ENCODE assay signal across 20 mouse cellular contexts in the genomic region with DNA sequence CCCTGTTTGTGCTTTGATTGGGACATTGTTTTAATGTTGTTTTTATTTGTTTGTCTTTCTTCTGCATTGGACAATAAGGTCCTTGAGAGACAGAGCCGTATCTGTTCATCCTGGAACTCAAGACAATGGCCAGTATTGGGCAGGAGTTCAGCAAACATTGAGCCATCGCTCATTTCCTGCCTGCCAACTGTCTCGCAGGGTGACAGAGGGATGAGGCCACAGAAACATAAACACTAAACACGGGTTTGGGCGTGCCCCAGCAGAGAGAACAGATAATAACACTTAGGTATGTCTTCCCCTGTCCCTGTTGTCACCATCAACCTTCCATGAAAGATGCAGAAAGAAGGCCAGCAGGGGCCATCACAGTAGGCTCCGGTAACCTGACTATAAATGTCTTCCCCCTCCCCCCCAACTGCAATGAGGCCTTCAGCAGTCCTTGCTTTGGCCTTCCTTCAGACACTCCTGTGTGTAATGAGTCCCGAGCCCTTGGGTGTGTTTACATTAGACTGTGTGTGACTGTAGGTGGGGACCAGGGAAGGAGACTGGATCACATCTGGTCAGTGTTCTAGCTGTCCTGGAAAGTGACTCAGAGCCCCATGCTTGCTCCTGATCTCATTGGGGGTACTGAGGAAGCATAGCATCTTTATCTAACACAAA. TPM values are rescaled to one million over a fixed set of nuclear protein-coding genes. Genes with fewer than 3 reads are reported as not detected.
DNase-seq lines count a peak whose midpoint lies in the region; ATAC-seq and TF ChIP-seq lines count a peak whose summit lies in the region.
"Had no signal": no experiment of that assay in that cellular context is flagged by ENCODE, and none has a peak within 500 bp of the region (broad histone marks: within the 10 kb centered on the region; RNA-seq: fewer than 3 reads in every experiment).

No protein-coding gene starts in this region.

- H3K4me1 ChIP-seq in midbrain, embryonic 11.5 days (ENCODE audit: control insufficient read depth, insufficient read depth, low read length), result no peaks in the 10 kb centered on the region
- peaks cover 5% of the 10 kb centered on the region; the same call in 1 of the 2 replicates for H3K4me1 ChIP-seq in midbrain, embryonic 10.5 days
- peaks cover 14% of the 10 kb centered on the region for H3K4me1 ChIP-seq in heart, embryonic 12.5 days (replicated peaks)

- H3K9ac ChIP-seq in midbrain, embryonic 11.5 days (ENCODE audit: low read length), result no peak overlapping the region
- H3K9ac ChIP-seq in heart, embryonic 12.5 days, result no peak overlapping the region
- H3K9ac ChIP-seq: embryonic facial prominence, embryonic 12.5 days; forebrain, postnatal 0 days; heart, embryonic 13.5 days; hindbrain, embryonic 14.5 days; kidney, embryonic 15.5 days; lung, embryonic 14.5 days had no signal

- TF ChIP-seq CTCF in gastrocnemius, adult 2 months (IDR thresholded peaks at IDR 0.05), result no peak

- no peak for ATAC-seq in midbrain, embryonic 11.5 days (ENCODE audit: low FRiP score)
- ATAC-seq in erythroblast, adult 5-6 weeks (replicated peaks; ENCODE audit: low FRiP score, poor library complexity, severe bottlenecking), result no peak
- ATAC-seq in heart, embryonic 12.5 days (ENCODE audit: insufficient number of reproducible peaks, low FRiP score), result no peak
- ATAC-seq: forebrain, postnatal 0 days; intestine, postnatal 0 days had no signal

- H3K9me3 ChIP-seq in midbrain, embryonic 11.5 days (ENCODE audit: control insufficient read depth, low read length), result no peaks in the 10 kb centered on the region
- no peaks in the 10 kb centered on the region for H3K9me3 ChIP-seq in midbrain, embryonic 10.5 days (replicated peaks)
- no peaks in the 10 kb centered on the region for H3K9me3 ChIP-seq in heart, embryonic 12.5 days (replicated peaks)
- H3K9me3 ChIP-seq: embryonic facial prominence, embryonic 12.5 days; heart, embryonic 13.5 days; kidney, embryonic 15.5 days had no signal

- H3K27ac ChIP-seq in gastrocnemius, adult 2 months, result peak overlapping the region; percentile 5; the same call in 1 of the 2 replicates
- no peak overlapping the region for H3K27ac ChIP-seq in midbrain, embryonic 11.5 days (ENCODE audit: low read depth, low read length)
- H3K27ac ChIP-seq in midbrain, embryonic 10.5 days (replicated peaks), result no peak overlapping the region
- H3K27ac ChIP-seq in heart, embryonic 12.5 days (ENCODE audit: poor library complexity, severe bottlenecking), result no peak overlapping the region
- H3K27ac ChIP-seq: embryonic facial prominence, embryonic 12.5 days; heart, embryonic 13.5 days; hindbrain, embryonic 14.5 days; kidney, embryonic 15.5 days had no signal

- no peak overlapping the region for H3K4me2 ChIP-seq in midbrain, embryonic 11.5 days
- no peak overlapping the region for H3K4me2 ChIP-seq in heart, embryonic 12.5 days
- H3K4me2 ChIP-seq: embryonic facial prominence, embryonic 12.5 days; heart, embryonic 13.5 days; hindbrain, embryonic 14.5 days; kidney, embryonic 15.5 days; liver, embryonic 11.5 days; lung, embryonic 14.5 days had no signal

- no peaks in the 10 kb centered on the region for H3K36me3 ChIP-seq in midbrain, embryonic 11.5 days (ENCODE audit: control insufficient read depth, insufficient read depth, low read length)
- no peaks in the 10 kb centered on the region for H3K36me3 ChIP-seq in midbrain, embryonic 10.5 days
- no peaks in the 10 kb centered on the region for H3K36me3 ChIP-seq in heart, embryonic 12.5 days
- H3K36me3 ChIP-seq: embryonic facial prominence, embryonic 12.5 days; heart, embryonic 13.5 days; kidney, embryonic 15.5 days had no signal

- intact Hi-C loops in gastrocnemius, adult 2 months (cut with DNase I), result no loop called here

- H3K27me3 ChIP-seq in midbrain, embryonic 11.5 days (ENCODE audit: control insufficient read depth, insufficient read depth, low read length), result no peaks in the 10 kb centered on the region
- no peaks in the 10 kb centered on the region for H3K27me3 ChIP-seq in midbrain, embryonic 10.5 days (ENCODE audit: low read depth, poor library complexity, severe bottlenecking)
- H3K27me3 ChIP-seq in heart, embryonic 12.5 days (replicated peaks), result no peaks in the 10 kb centered on the region
- H3K27me3 ChIP-seq: embryonic facial prominence, embryonic 12.5 days; heart, embryonic 13.5 days; kidney, embryonic 15.5 days had no signal

- no peak for DNase-seq in gastrocnemius, adult 2 months
- DNase-seq in gastrocnemius, postnatal 4 days (ENCODE audit: low spot score in 2 of 2), result no peak
- peak; percentile 37 for DNase-seq in midbrain, embryonic 11.5 days (ENCODE audit: low spot score, missing footprints)
- DNase-seq in midbrain, embryonic 10.5 days (ENCODE audit: low spot score), result no peak
- DNase-seq in induced T-regulatory cell, adult 2 months (ENCODE audit: low read depth), result peak; percentile 31
- DNase-seq in lung, postnatal 4 days, result peak; percentile 45 to 51
- DNase-seq: B cell, adult 2 months; cerebellum, adult 9-10 months; forebrain, postnatal 0 days; kidney, postnatal 4 days; lung, embryonic 14.5 days; thymus, postnatal 36 days had no signal

- H3K4me3 ChIP-seq in gastrocnemius, adult 2 months, result no peak overlapping the region
- H3K4me3 ChIP-seq in midbrain, embryonic 11.5 days (ENCODE audit: low read depth, low read length), result no peak overlapping the region
- H3K4me3 ChIP-seq in midbrain, embryonic 10.5 days, result no peak overlapping the region
- no peak overlapping the region for H3K4me3 ChIP-seq in heart, embryonic 12.5 days
- H3K4me3 ChIP-seq: embryonic facial prominence, embryonic 12.5 days; heart, embryonic 13.5 days; kidney, embryonic 15.5 days had no signal

- 78% methylated on average over 7 of the region's 7 CpGs for WGBS in midbrain, embryonic 11.5 days
- 83% methylated on average over 7 of the region's 7 CpGs for WGBS in midbrain, embryonic 10.5 days
- WGBS in heart, embryonic 12.5 days, result 57% methylated on average over 7 of the region's 7 CpGs

RNA-seq across cellular contexts. Expression of gene Abcg1, which starts 33.2 kb away (rescaled TPM):
- total RNA-seq in gastrocnemius, adult 2 months (2021), result 1 to 10 TPM in 1 of 2 experiments, under 1 TPM in 1; 0.89 to 2.5 TPM
- 1 to 10 TPM; 5.9 to 6.8 TPM for total RNA-seq in gastrocnemius, postnatal 4 days (2021)
- 10.4 TPM in 2 replicates for polyA plus RNA-seq in midbrain, embryonic 11.5 days (2014; fragmentation: Nextera tagmentation; extraction: Ambion mirVana)
- polyA plus RNA-seq in midbrain, embryonic 10.5 days (2016; fragmentation: Nextera tagmentation; extraction: Ambion mirVana), result 5.8 and 9.0 TPM in 2 replicates
- 2.9 and 3.1 TPM in 2 replicates for total RNA-seq in erythroblast, adult 5-6 weeks (2015; ENCODE audit: low replicate concordance)
- total RNA-seq in erythroblast, adult 5-6 weeks (2017; ENCODE audit: low replicate concordance), result 3.3 and 5.5 TPM in 2 replicates
- polyA plus RNA-seq in heart, embryonic 12.5 days (2016; fragmentation: Nextera tagmentation; extraction: Ambion mirVana), result 5.5 and 6.6 TPM in 2 replicates

Comparison
In these comparisons a context has a peak if more than half of its experiments do, and no peak if none do; other contexts are left out.
1. DNase-seq: peak in midbrain, embryonic 11.5 days (single experiment), induced T-regulatory cell, adult 2 months (single experiment) and lung, postnatal 4 days (2 of 2); none in gastrocnemius, adult 2 months (single experiment), gastrocnemius, postnatal 4 days (0 of 2) and midbrain, embryonic 10.5 days (single experiment).